Mouse (Mus musculus) cortical plate, adult 2 months (tissue): ENCODE measurements around the gene Tex12.

ENCODE experiments used
- CTCF ChIP-seq: fragments of 200-500 bp; IDR thresholded peaks from 2 replicates; pipeline ENCODE4 v1.5.1; 2011; ENCODE audit warnings: mild to moderate bottlenecking, control low read depth, low read length; ENCODE audit not compliant: insufficient read depth; ENCODE audit errors: extremely low read depth
- POLR2A ChIP-seq: fragments of 200-500 bp; IDR thresholded peaks from 2 replicates; pipeline ENCODE4 v1.6.1; 2011; ENCODE audit warnings: mild to moderate bottlenecking, low read length, control low read depth; ENCODE audit not compliant: insufficient read depth; ENCODE audit errors: extremely low read depth

GRCm38 (mm10) chr9:50530890-50531289, 30.2 kb downstream of the Tex12 start:
- peak; percentile 40; the same call in 1 of the 2 replicates for TF ChIP-seq CTCF
- no peak for TF ChIP-seq POLR2A
